Mouse (Mus musculus): ENCODE data around the gene Ruvbl1.

Ruvbl1 gene

GRCm38 (mm10) chr6:88545397-88545790 lies 80.2 kb downstream of the Ruvbl1 start:
- no peak for DNase-seq (ENCODE audit: low spot score)

Data from embryo, embryonic 10.5 days (tissue).